Mouse (Mus musculus) activated CD4-positive, CD25-positive, alpha-beta regulatory T cell, adult 4 months (primary cell): ENCODE data around the gene Actl10. TPM values are rescaled to one million over a fixed set of nuclear protein-coding genes. Genes with fewer than 3 reads are reported as not detected.
A peak's percentile ranks its signal among the peaks of the same experiment; 100 is the strongest.

Experiments used
- ATAC-seq: one replicate; pipeline ENCODE4 v1.8.0; 2017
- polyA plus RNA-seq, 2 experiments: library from polyadenylated mRNA; unstranded; fragments of 100-300 nt; shearing (Covaris generic); gene quantifications; one replicate each; pipeline ENCODE4 v1.2.1; 2017

Actl10 gene
- polyA plus RNA-seq, 2 experiments from 2014 or later: not detected

GRCm38 (mm10) chr2:154552424-154552907, 890 bp downstream of the Actl10 start:
- ATAC-seq: peak; percentile 54

GRCm38 (mm10) chr2:154555235-154555634, 3.7 kb downstream of the Actl10 start:
- ATAC-seq: no peak

- no peak for ATAC-seq
Observed at GRCm38 (mm10) chr2:154557184-154557832, 5.7 kb downstream of the Actl10 start.

- ATAC-seq: peak; percentile 52
Observed at GRCm38 (mm10) chr2:154558264-154559039, 6.9 kb downstream of the Actl10 start, which contains the start of gene Necab3. Necab3 (minus strand) TSS chr2:154558890.

GRCm38 (mm10) chr2:154563612-154564170, 12.1 kb downstream of the Actl10 start:
- no peak for ATAC-seq

GRCm38 (mm10) chr2:154565562-154565961, 14.0 kb downstream of the Actl10 start:
- no peak for ATAC-seq

- no peak for ATAC-seq
Observed at GRCm38 (mm10) chr2:154566641-154567040, 15.1 kb downstream of the Actl10 start.

- ATAC-seq: no peak
Observed at GRCm38 (mm10) chr2:154567766-154568165, 16.2 kb downstream of the Actl10 start.

- no peak for ATAC-seq
Observed at GRCm38 (mm10) chr2:154568329-154569070, 16.9 kb downstream of the Actl10 start.

- ATAC-seq: peak; percentile 41
Observed at GRCm38 (mm10) chr2:154569071-154569748, 17.6 kb downstream of the Actl10 start.

- peak; percentile 97 for ATAC-seq
Observed at GRCm38 (mm10) chr2:154569836-154570286, 18.3 kb downstream of the Actl10 start, which contains the start of gene E2f1. E2f1 (minus strand) TSS chr2:154569892.

GRCm38 (mm10) chr2:154570666-154571065, 19.1 kb downstream of the Actl10 start:
- ATAC-seq: no peak

GRCm38 (mm10) chr2:154571266-154571665, 19.7 kb downstream of the Actl10 start:
- no peak for ATAC-seq

- no peak for ATAC-seq
Observed at GRCm38 (mm10) chr2:154571976-154572375, 20.4 kb downstream of the Actl10 start.

GRCm38 (mm10) chr2:154572996-154573395, 21.4 kb downstream of the Actl10 start:
- ATAC-seq: no peak

GRCm38 (mm10) chr2:154574271-154574670, 22.7 kb downstream of the Actl10 start:
- ATAC-seq: no peak

GRCm38 (mm10) chr2:154576876-154577743, 25.5 kb downstream of the Actl10 start:
- ATAC-seq: no peak

- no peak for ATAC-seq
Observed at GRCm38 (mm10) chr2:154577744-154578067, 26.1 kb downstream of the Actl10 start.

GRCm38 (mm10) chr2:154580586-154580985, 29.0 kb downstream of the Actl10 start:
- no peak for ATAC-seq

GRCm38 (mm10) chr2:154581421-154581820, 29.8 kb downstream of the Actl10 start:
- no peak for ATAC-seq
